Mouse (Mus musculus): ENCODE results near the gene Rbfox2.

GRCm38 (mm10) chr15:77153088-77153546 is 153.7 kb downstream of the Rbfox2 start:
- no peak for TF ChIP-seq CTCF (IDR thresholded peaks at IDR 0.05; ENCODE audit: low read depth, low read length)
- no peak for TF ChIP-seq POLR2A (IDR thresholded peaks at IDR 0.05; ENCODE audit: insufficient read depth, low read length)
